Mouse (Mus musculus) splenic B cell, adult 2 months (primary cell): ENCODE results near the gene Tacc3.

Experiments
- DNase-seq: peaks from one replicate; pipeline ENCODE4 v3.0.0-alpha.2; 2011; ENCODE audit warnings: low read depth, low spot score
- H3K27me3 ChIP-seq: 2 replicates; pipeline ENCODE4 v1.6.1; 2012; ENCODE audit warnings: mild to moderate bottlenecking, low read length, moderate library complexity, mixed read lengths; ENCODE audit not compliant: control insufficient read depth, poor library complexity, insufficient read depth, severe bottlenecking
- H3K36me3 ChIP-seq: 2 replicates; pipeline ENCODE4 v1.6.1; 2012; ENCODE audit warnings: mild to moderate bottlenecking, low read length, moderate library complexity, mixed read lengths; ENCODE audit not compliant: control insufficient read depth, poor library complexity, insufficient read depth, severe bottlenecking

The Tacc3 gene

DNA sequence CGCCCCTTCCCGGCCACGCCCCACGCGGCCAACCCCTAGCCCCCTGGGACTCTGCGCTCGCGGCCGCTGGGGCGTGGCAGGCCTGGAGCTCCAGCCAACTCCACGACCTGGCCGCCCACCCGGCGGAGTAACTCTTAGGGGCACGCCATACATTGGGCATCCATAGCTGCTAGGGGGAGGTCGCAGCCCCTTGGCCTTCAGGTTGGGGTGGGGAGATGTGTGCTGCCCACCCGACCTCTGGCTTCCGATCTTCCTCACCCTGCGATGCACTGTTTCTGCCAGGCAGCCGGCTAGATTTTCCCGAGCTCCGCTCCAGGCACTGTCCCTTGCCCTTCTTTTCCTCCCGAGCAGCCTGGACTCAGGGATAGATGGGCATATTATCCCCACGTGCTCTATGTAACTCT, 37.8 kb downstream of the Tacc3 start:
- no peak for DNase-seq
- no peaks in the 10 kb centered on the region for H3K27me3 ChIP-seq

DNA sequence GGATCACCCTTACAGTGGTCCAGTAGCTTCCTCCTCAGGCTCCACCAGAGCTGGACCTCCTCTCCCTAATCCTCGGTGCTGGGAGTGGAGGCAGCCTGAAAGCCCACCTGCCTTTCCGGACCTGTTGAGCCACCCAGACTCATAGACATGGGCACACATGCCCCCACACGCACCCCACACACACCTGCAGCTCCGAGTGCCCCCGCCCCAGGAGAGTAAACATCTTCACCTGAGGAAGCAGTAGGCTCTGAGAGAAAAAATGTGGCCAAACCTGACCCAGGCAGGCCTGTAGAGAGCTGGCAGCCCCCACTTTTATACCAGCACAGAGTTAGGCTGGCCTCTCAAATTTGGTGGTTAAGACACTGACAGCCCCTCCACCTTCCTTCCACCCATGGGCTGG, 38.5 kb downstream of the Tacc3 start:
- no peaks in the 10 kb centered on the region for H3K27me3 ChIP-seq
- no peaks in the 10 kb centered on the region for H3K36me3 ChIP-seq
- DNase-seq: no peak

More for the DNA sequence above, 37.8 kb downstream of the Tacc3 start:
- H3K36me3 ChIP-seq: no peaks in the 10 kb centered on the region

DNA sequence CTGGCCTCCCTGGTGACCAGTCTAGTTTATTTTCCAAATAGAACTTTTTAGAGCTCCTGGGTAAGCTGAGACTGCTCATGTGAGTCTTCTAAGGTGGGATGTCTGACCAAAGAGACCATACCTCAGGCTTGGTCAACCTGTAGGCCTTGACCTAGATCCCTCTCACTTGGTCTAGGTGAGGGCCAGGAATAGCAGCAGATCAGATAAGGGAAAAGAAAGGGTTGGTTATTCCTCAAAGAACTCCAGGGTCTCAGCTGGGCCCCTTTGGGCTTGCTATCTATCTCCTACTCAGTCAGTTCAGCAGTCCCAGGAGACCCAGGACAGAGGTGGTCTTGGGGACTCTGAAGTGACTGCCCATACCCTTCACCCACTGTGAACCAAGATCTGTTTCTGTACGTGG, 39.6 kb downstream of the Tacc3 start:
- Histone ChIP-seq H3K27me3 (no peaks in the 10 kb centered on the region), H3K36me3 (no peaks in the 10 kb centered on the region)
- DNase-seq: no peak

GRCm38 (mm10) chr5:33697947-33698512, 40.1 kb downstream of the Tacc3 start:
- DNase-seq: no peak
- Histone ChIP-seq H3K27me3 (no peaks in the 10 kb centered on the region), H3K36me3 (no peaks in the 10 kb centered on the region)

DNA sequence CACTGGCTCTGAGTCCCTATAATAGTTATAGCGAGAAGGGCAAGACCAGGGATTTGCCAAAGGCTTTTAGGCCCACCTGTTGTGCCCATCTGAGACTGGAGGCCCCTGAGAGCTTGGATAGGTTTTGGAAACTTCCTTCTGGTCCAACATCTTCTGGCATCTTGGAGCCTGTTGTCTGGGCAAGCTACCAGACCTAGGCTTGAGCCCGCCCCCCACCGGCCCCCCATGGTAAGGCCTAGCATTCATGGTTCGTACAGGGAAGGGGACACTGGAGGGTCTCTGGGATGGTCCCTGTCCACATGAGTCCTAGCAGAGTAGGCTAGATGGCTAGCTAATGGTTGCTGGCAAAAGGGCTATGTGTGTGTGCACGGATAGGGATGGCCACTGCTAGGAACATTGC, 40.7 kb downstream of the Tacc3 start:
- Histone ChIP-seq H3K36me3 (no peaks in the 10 kb centered on the region), H3K27me3 (no peaks in the 10 kb centered on the region)
- DNase-seq: no peak

DNA sequence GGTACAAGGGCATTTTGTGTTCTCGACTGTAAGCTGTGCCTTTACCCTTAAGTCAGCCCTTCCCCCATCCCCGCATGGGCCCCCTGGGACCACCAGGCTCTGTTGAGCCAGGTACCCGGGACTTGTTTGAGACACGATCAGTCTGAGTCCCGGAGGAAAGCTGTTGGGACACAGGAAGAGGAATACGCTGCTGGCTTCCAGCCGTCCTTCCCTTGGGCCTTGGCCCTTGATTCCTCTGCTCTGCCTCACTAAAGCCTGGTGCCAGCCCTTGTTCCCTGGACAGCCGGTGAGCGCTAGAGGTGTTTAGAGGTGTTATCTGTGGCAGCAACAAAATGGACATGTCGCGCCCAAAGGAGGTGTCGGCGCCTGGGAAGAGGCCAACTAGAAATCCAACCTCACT, 42.1 kb downstream of the Tacc3 start:
- H3K36me3 ChIP-seq: no peaks in the 10 kb centered on the region
- no peak for DNase-seq
- no peaks in the 10 kb centered on the region for H3K27me3 ChIP-seq

DNA sequence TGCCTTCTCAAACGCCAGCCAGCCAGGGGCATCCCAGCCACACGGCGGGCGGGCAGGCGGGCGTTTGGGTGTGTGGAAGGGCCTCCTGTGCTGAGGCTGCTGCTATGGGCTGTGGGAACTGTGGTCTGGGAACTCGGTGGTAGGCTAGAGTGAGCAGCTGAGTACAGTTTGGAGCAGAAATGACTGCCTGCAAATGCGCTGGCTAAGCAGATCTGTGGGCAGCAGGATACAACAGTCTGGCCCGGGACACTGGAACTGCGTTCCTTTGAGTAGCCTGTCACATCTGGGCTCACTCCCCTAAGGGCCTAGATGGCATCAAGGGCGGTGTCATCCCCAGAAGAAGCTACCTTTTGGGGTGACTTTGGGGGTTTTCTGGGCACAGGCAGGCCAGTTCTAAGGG, 43.9 kb downstream of the Tacc3 start:
- no peaks in the 10 kb centered on the region for H3K27me3 ChIP-seq
- no peak for DNase-seq
- no peaks in the 10 kb centered on the region for H3K36me3 ChIP-seq

GRCm38 (mm10) chr5:33703999-33704398, 46.1 kb downstream of the Tacc3 start:
- no peak for DNase-seq
- Histone ChIP-seq H3K27me3 (no peaks in the 10 kb centered on the region), H3K36me3 (no peaks in the 10 kb centered on the region)

DNA sequence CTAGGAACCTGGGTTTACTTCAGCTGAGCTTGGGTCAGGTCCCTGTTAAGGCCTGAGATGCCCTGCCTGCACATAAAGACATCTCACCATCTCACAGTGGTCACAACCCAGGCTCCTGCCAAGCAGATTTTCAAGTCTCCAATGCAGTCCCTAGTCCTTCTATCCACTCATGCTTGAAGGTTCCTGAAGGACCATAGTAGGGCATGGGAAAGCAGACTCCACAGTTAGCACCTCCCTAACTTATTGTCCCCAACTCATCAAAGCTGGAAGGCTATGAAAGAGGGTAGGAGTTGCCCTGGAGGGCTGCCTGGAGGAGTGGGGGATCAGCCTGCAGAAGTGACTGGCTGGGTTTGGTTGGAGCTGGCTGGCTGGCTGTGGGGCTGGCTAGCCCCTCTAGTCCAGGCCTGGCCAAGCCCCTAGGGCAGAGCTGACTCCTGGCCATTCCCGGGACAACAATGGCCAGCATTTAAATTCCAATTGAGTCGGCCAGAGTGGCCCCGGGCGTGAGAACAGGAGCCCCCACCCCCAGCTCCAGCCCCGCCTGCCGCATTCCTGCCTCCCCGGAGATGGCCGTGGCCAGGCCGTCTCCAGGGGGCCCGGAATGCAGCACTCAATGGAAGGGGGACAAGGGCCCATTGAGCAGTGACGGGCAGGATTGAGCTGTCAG, 47.1 kb downstream of the Tacc3 start:
- no peaks in the 10 kb centered on the region for H3K27me3 ChIP-seq
- H3K36me3 ChIP-seq: no peaks in the 10 kb centered on the region
- DNase-seq: no peak

- Histone ChIP-seq H3K36me3 (no peaks in the 10 kb centered on the region), H3K27me3 (no peaks in the 10 kb centered on the region)
- DNase-seq: no peak
These were observed 47.9 kb downstream of the Tacc3 start for GRCm38 (mm10) chr5:33705612-33706349.

DNA sequence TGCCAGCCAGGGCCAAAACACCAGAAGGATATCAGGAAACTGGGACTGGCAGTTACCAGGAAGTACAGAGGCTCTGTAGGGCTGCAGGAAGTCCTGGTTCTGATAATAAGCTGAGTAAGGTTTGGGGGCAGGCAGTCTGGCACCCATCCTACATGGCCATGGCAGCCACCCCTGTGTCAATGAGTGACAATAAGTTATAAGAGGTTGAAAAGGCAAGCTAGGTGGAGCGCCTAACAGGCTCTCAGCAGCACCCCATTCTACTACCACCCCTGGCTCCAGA, 48.4 kb downstream of the Tacc3 start:
- no peak for DNase-seq
- H3K36me3 ChIP-seq: no peaks in the 10 kb centered on the region
- no peaks in the 10 kb centered on the region for H3K27me3 ChIP-seq

DNA sequence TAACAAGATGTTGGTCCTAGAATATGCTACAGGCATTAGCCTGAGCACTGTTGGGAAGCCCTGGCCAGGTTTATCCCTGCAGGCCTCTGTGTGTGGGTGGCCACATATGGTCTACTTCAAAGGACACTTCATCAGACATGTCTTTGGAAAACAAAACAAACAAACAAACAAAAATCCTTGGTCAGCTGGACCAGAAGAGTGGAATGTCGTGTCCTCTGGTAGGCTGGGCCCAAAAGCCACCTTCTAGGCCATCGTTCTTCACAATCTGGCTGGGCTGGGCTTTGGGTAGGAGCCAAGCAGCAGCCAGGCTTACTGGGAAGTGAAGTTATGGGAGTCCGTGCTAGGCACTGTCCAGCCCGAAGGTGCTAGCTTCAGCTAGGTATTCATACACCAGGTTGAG, 49.2 kb downstream of the Tacc3 start:
- H3K27me3 ChIP-seq: no peaks in the 10 kb centered on the region
- no peak for DNase-seq

GRCm38 (mm10) chr5:33709037-33709436, 51.1 kb downstream of the Tacc3 start:
- H3K36me3 ChIP-seq: no peaks in the 10 kb centered on the region
- DNase-seq: no peak
- H3K27me3 ChIP-seq: no peaks in the 10 kb centered on the region

More for the DNA sequence above, 49.2 kb downstream of the Tacc3 start:
- no peaks in the 10 kb centered on the region for H3K36me3 ChIP-seq

DNA sequence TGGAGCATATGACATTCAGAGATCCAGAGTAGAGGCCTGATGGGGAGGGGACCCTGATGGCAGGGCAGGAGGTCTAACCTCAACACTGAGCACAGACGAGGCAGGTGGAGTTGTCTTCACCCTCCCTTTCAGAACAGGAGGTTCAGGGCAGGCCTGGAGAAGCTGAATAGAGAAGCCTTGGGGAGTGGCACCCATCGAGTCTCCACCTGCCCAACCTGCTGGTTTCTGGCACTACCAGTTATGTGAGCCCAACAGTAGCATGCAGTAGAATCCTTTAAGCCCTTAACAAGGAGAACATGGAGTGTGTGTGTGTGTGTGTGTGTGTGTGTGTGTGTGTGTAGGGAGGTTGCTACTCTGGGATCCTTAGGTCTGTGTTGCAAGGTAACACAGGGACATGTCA, 54.6 kb downstream of the Tacc3 start:
- Histone ChIP-seq H3K36me3 (no peaks in the 10 kb centered on the region), H3K27me3 (no peaks in the 10 kb centered on the region)
- no peak for DNase-seq

DNA sequence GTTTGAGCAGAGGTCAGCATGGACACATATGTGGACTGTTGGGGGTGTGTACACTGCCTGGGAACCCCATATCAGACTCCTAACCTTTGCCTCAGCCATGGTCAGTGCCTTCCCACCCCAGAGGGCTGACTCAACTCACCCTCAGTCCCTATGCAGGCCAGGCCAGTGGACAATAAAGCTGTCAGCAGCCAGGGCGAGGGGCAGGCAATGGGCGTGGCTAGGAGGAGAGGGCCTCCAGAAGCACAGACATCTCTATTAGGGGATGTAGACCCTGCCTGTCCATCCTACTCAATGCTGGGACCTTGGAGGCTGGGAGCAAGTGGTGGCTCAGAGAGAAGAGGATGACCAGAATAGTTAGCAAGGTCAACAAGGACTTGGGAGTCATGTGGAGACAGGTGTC, 57.3 kb downstream of the Tacc3 start:
- H3K36me3 ChIP-seq: no peaks in the 10 kb centered on the region
- DNase-seq: no peak
- H3K27me3 ChIP-seq: no peaks in the 10 kb centered on the region
